Mouse (Mus musculus) retina, postnatal 1 day (tissue): Measurements from ENCODE around the gene Vmn1r174.
"Not testable (repeated sequence)": the region's sequence is repeated elsewhere in the genome, so short reads cannot be mapped to it uniquely, and the experiment has no call there.

Experiments used
- DNase-seq: peaks from one replicate; pipeline ENCODE4 v3.0.0-alpha.2; 2012

Vmn1r174 gene

GRCm38 (mm10) chr7:23751970-23752369 lies at the start of gene Vmn1r174:
Vmn1r174 (plus strand) TSS chr7:23752270.
- not testable (repeated sequence) for DNase-seq

GRCm38 (mm10) chr7:23784526-23784925 lies 32.5 kb downstream of the Vmn1r174 start:
- DNase-seq, result no peak

GRCm38 (mm10) chr7:23810543-23810942 lies 58.5 kb downstream of the Vmn1r174 start, which contains the start of gene Vmn1r175:
Vmn1r175 (minus strand) TSS chr7:23810643.
- DNase-seq, result not testable (repeated sequence)
